Mouse (Mus musculus) left cerebral cortex, adult 2 months (tissue): ENCODE data around the gene Apol6. TPM values are rescaled to one million over a fixed set of nuclear protein-coding genes. Genes with fewer than 3 reads are reported as not detected.

ENCODE experiments used
- DNase-seq, 2 experiments: peaks; one replicate each; pipeline ENCODE4 v3.0.0; 2021 to 2022; ENCODE audit warnings: low spot score in 2 of 2, mixed read lengths in 1 of 2; ENCODE audit errors: extremely low spot score in 1 of 2
- H3K27ac ChIP-seq: fragments of 200-600 bp; 2 replicates; pipeline ENCODE4 v1.8.1; 2022
- H3K4me3 ChIP-seq: fragments of 200-600 bp; 2 replicates; pipeline ENCODE4 v1.8.1; 2022
- CTCF ChIP-seq: fragments of 200-600 bp; IDR thresholded peaks from 2 replicates; pipeline ENCODE4 v1.8.1; 2022; ENCODE audit warnings: antibody characterized with exemption, mild to moderate bottlenecking, moderate library complexity
- intact Hi-C: fragments of 180-260 bp; cut with DNase I; formaldehyde crosslinking; loops from one replicate; pipeline ENCODE4 v1.15.1; 2025
- total RNA-seq, 2 experiments: library from RNA; stranded (reverse); gene quantifications; 2 replicates each; pipeline ENCODE4 v1.2.3; 2021

Gene Apol6
- total RNA-seq, 2 experiments from 2014 or later, result 0.19 TPM; not detected in 1

GRCm38 (mm10) chr15:77035643-77036042 lies 8.9 kb upstream of the Apol6 start:
- intact Hi-C loops, result no loop called here
- no peak overlapping the region for H3K4me3 ChIP-seq
- no peak overlapping the region for H3K27ac ChIP-seq
- no peak for TF ChIP-seq CTCF
- no peak for DNase-seq

- Histone ChIP-seq H3K27ac (peak overlapping the region; percentile 11), H3K4me3 (no peak overlapping the region)
- intact Hi-C loops, result no loop called here
- no peak for TF ChIP-seq CTCF
- DNase-seq, result no peak
Observed at GRCm38 (mm10) chr15:77036320-77036988, 8.1 kb upstream of the Apol6 start.

GRCm38 (mm10) chr15:77036989-77037277 lies 7.6 kb upstream of the Apol6 start:
- no peak for DNase-seq
- Histone ChIP-seq H3K27ac (peak overlapping the region; percentile 7), H3K4me3 (no peak overlapping the region)
- intact Hi-C loops, result no loop called here
- no peak for TF ChIP-seq CTCF

- peak overlapping the region; percentile 7 for H3K27ac ChIP-seq
- H3K4me3 ChIP-seq, result no peak overlapping the region
- intact Hi-C loops, result no loop called here
- no peak for TF ChIP-seq CTCF
- DNase-seq, result no peak
Observed at GRCm38 (mm10) chr15:77037278-77038161, 7.0 kb upstream of the Apol6 start.

GRCm38 (mm10) chr15:77039211-77039700 lies 5.3 kb upstream of the Apol6 start:
- Histone ChIP-seq H3K4me3 (no peak overlapping the region), H3K27ac (no peak overlapping the region)
- no peak for DNase-seq
- intact Hi-C loops, result no loop called here
- no peak for TF ChIP-seq CTCF

GRCm38 (mm10) chr15:77040784-77041183 lies 3.7 kb upstream of the Apol6 start:
- Histone ChIP-seq H3K27ac (no peak overlapping the region), H3K4me3 (no peak overlapping the region)
- DNase-seq, result no peak
- intact Hi-C loops, result no loop called here
- no peak for TF ChIP-seq CTCF

GRCm38 (mm10) chr15:77045609-77046008 lies 1.1 kb downstream of the Apol6 start:
- no peak overlapping the region for H3K4me3 ChIP-seq
- TF ChIP-seq CTCF, result no peak
- intact Hi-C loops, result no loop called here
- no peak for DNase-seq
- no peak overlapping the region for H3K27ac ChIP-seq

GRCm38 (mm10) chr15:77050570-77050969 lies 6.0 kb downstream of the Apol6 start, which contains the start of gene Mb:
Gene Mb, minus strand, starts transcription at chr15:77050670.
- Histone ChIP-seq H3K4me3 (no peak within 1 kb of the TSS), H3K27ac (no peak within 1 kb of the TSS)
- DNase-seq, result no peak
- intact Hi-C loops, result no loop called here
- TF ChIP-seq CTCF, result no peak

GRCm38 (mm10) chr15:77052176-77052575 lies 7.6 kb downstream of the Apol6 start:
- intact Hi-C loops, result no loop called here
- DNase-seq, result no peak
- Histone ChIP-seq H3K27ac (no peak overlapping the region), H3K4me3 (no peak overlapping the region)
- TF ChIP-seq CTCF, result no peak

GRCm38 (mm10) chr15:77053021-77053420 lies 8.5 kb downstream of the Apol6 start:
- TF ChIP-seq CTCF, result no peak
- no peak overlapping the region for H3K4me3 ChIP-seq
- no peak for DNase-seq
- no peak overlapping the region for H3K27ac ChIP-seq
- intact Hi-C loops, result no loop called here

- Histone ChIP-seq H3K4me3 (no peak overlapping the region), H3K27ac (no peak overlapping the region)
- intact Hi-C loops, result no loop called here
- no peak for DNase-seq
- TF ChIP-seq CTCF, result no peak
Observed at GRCm38 (mm10) chr15:77054611-77055175, 10.2 kb downstream of the Apol6 start.
